Mouse (Mus musculus) kidney, embryonic 15.5 days (tissue): ENCODE data around the gene Gtf2h1. TPM values are rescaled to one million over a fixed set of nuclear protein-coding genes. Genes with fewer than 3 reads are reported as not detected.
A peak's percentile ranks its signal among the peaks of the same experiment; 100 is the strongest.
"Not testable (repeated sequence)": the region's sequence is repeated elsewhere in the genome, so short reads cannot be mapped to it uniquely, and the experiment has no call there.

Experiments
- ATAC-seq: fragments of 200-750 bp; cut with Nextera tagmentation; replicated peaks from 2 replicates; pipeline ENCODE4 v1.8.0; 2017; ENCODE audit warnings: moderate TSS enrichment; ENCODE audit not compliant: low FRiP score
- H3K27ac ChIP-seq: fragments of 300-500 bp; sonication (generic); 2 replicates; pipeline ENCODE4 v1.5.1; 2015; ENCODE audit warnings: mild to moderate bottlenecking, inconsistent platforms
- H3K27me3 ChIP-seq: fragments of 300-500 bp; sonication (generic); 2 replicates; pipeline ENCODE4 v1.6.1; 2015; ENCODE audit warnings: inconsistent platforms
- H3K36me3 ChIP-seq: fragments of 300-500 bp; sonication (generic); 2 replicates; pipeline ENCODE4 v1.6.1; 2015; ENCODE audit warnings: inconsistent platforms
- H3K4me1 ChIP-seq: fragments of 300-500 bp; sonication (generic); 2 replicates; pipeline ENCODE4 v1.6.1; 2015; ENCODE audit warnings: inconsistent platforms
- H3K4me2 ChIP-seq: fragments of 300-500 bp; sonication (generic); 2 replicates; pipeline ENCODE4 v1.6.1; 2015; ENCODE audit warnings: moderate library complexity, mild to moderate bottlenecking, inconsistent platforms
- H3K4me3 ChIP-seq: fragments of 300-500 bp; sonication (generic); replicated peaks from 2 replicates; pipeline ENCODE4 v1.5.1; 2015; ENCODE audit warnings: mild to moderate bottlenecking, inconsistent platforms
- H3K9ac ChIP-seq: fragments of 300-500 bp; sonication (generic); 2 replicates; pipeline ENCODE4 v1.6.1; 2015; ENCODE audit warnings: mild to moderate bottlenecking, inconsistent platforms
- H3K9me3 ChIP-seq: fragments of 300-500 bp; sonication (generic); replicated peaks from 2 replicates; pipeline ENCODE4 v1.6.1; 2016; ENCODE audit warnings: inconsistent platforms
- WGBS: fragments of 180-500 bp; shearing (Covaris S2); methylation state at CpG from one replicate; pipeline ENCODE4 v1.1.7; 2015; ENCODE audit warnings: mixed read lengths; 5-methylcytosine and 5-hydroxymethylcytosine counted together
- polyA plus RNA-seq: library from polyadenylated mRNA; unstranded; fragments of >200 nt; fragmentation: Nextera tagmentation; extraction: Ambion mirVana; gene quantifications from 2 replicates; pipeline ENCODE4 v1.2.1, GENCODE M21; 2015

The Gtf2h1 gene
- polyA plus RNA-seq, 1 experiment from 2014 or later: 42.3 TPM

- H3K27me3 ChIP-seq: no peaks in the 10 kb centered on the region
- peaks cover 21% of the 10 kb centered on the region for H3K4me1 ChIP-seq
- 66% methylated on average over 4 of the region's 4 CpGs for WGBS
- no peak for ATAC-seq
- no peak overlapping the region for H3K27ac ChIP-seq
- H3K4me3 ChIP-seq: no peak overlapping the region
- H3K36me3 ChIP-seq: peaks cover 24% of the 10 kb centered on the region
- H3K9me3 ChIP-seq: no peaks in the 10 kb centered on the region
- no peak overlapping the region for H3K9ac ChIP-seq
- peak overlapping the region; percentile 73; the same call in 1 of the 2 replicates for H3K4me2 ChIP-seq
These were observed 2.0 kb upstream of the Gtf2h1 start for GRCm38 (mm10) chr7:46793871-46794270.

GRCm38 (mm10) chr7:46796206-46796679 lies 340 bp downstream of the Gtf2h1 start:
- Histone ChIP-seq H3K4me3 (peak overlapping the region; percentile 97), H3K27me3 (no peaks in the 10 kb centered on the region), H3K4me1 (peaks cover 21% of the 10 kb centered on the region), H3K36me3 (peaks cover 24% of the 10 kb centered on the region), H3K4me2 (peak overlapping the region; percentile 73), H3K9ac (peak overlapping the region; percentile 89), H3K9me3 (no peaks in the 10 kb centered on the region), H3K27ac (peak overlapping the region; percentile 88)
- no peak for ATAC-seq
- under 1% methylated on average over 31 of the region's 31 CpGs for WGBS

DNA sequence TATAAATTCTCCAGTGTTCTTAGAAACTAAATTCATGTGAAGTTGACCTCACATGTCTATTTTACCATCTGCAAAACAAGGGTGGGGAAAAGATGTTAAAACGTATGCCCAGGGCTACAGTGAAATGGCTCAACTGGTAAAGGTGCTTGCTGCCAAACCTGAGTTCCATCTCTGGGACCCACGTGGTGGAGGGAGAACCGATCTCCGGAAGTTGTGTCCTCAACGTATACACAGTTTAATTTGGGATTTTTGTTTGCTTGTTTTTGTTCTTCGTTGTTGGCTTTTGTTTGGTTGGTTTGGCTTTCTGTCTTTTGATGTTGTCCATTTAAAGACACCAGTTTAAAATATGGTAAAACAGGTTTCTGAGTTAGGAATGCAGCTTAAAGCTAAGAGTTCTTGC lies 876 bp downstream of the Gtf2h1 start:
- ATAC-seq: no peak
- peak overlapping the region; percentile 97 for H3K4me3 ChIP-seq
- no peak overlapping the region for H3K27ac ChIP-seq
- peak overlapping the region; percentile 89 for H3K9ac ChIP-seq
- peak overlapping the region; percentile 73 for H3K4me2 ChIP-seq
- H3K9me3 ChIP-seq: no peaks in the 10 kb centered on the region
- 55% methylated on average over 6 of the region's 6 CpGs for WGBS
- H3K36me3 ChIP-seq: peaks cover 29% of the 10 kb centered on the region
- no peaks in the 10 kb centered on the region for H3K27me3 ChIP-seq
- peaks cover 21% of the 10 kb centered on the region for H3K4me1 ChIP-seq

GRCm38 (mm10) chr7:46810325-46810724 lies 14.4 kb downstream of the Gtf2h1 start:
- 96% methylated on average over 6 of the region's 6 CpGs for WGBS
- no peaks in the 10 kb centered on the region for H3K27me3 ChIP-seq
- no peak overlapping the region for H3K27ac ChIP-seq
- H3K4me1 ChIP-seq: no peaks in the 10 kb centered on the region
- H3K36me3 ChIP-seq: peaks cover 86% of the 10 kb centered on the region
- H3K9me3 ChIP-seq: no peaks in the 10 kb centered on the region
- H3K4me3 ChIP-seq: no peak overlapping the region
- no peak overlapping the region for H3K9ac ChIP-seq
- ATAC-seq: no peak
- no peak overlapping the region for H3K4me2 ChIP-seq

- ATAC-seq: no peak
- WGBS: 91% methylated on average over 4 of the region's 4 CpGs
- H3K9me3 ChIP-seq: no peaks in the 10 kb centered on the region
- no peaks in the 10 kb centered on the region for H3K27me3 ChIP-seq
- no peak overlapping the region for H3K9ac ChIP-seq
- no peaks in the 10 kb centered on the region for H3K4me1 ChIP-seq
- H3K36me3 ChIP-seq: peaks cover 91% of the 10 kb centered on the region
- H3K4me2 ChIP-seq: no peak overlapping the region
- H3K4me3 ChIP-seq: no peak overlapping the region
- H3K27ac ChIP-seq: no peak overlapping the region
These were observed 18.1 kb downstream of the Gtf2h1 start for GRCm38 (mm10) chr7:46814012-46814411.

GRCm38 (mm10) chr7:46820876-46821632 lies 25.2 kb downstream of the Gtf2h1 start:
- 0 out of 2 replicates have a peak, but pooled peaks have one; percentile 58 for ATAC-seq

DNA sequence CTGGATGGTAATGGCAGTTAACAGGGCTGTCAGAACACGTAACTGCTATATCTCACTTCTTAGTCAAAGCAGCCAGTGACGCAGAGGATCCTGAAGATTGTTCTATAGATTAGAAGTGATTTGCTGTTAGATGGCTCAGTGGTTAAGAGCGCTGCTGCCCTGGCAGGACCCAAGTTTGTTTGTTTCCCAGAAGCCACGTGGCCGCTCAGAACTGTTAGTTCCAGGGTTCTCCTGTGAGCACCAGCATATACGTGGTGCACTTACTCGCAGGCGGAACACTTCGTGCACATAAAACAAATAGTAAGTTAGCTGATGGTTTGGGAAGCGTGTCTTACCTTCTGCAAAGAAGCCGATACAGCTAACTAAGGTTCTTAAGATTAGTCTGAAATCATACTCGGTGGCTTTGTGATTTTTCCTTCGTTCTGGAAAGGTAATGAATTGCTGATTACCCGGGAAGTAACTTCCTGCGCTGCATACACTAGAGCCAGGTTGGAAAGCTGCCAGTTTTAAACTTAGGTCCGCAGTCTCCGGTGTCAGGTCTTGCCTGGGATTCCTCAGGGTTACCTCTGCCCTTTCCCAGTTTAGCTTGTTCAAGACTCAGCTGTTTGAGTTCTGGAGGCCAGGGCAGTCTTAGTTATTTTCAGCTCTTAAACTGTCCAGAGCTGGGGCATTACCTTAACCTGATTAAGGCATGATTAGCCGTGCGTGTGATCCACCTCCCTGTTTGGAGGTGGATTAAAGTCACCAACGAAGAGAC lies 31.3 kb downstream of the Gtf2h1 start:
- Histone ChIP-seq H3K9me3 (no peaks in the 10 kb centered on the region), H3K36me3 (peaks cover 24% of the 10 kb centered on the region), H3K4me2 (peak overlapping the region; percentile 19; the same call in 1 of the 2 replicates), H3K4me1 (peaks cover 19% of the 10 kb centered on the region), H3K9ac (no peak overlapping the region), H3K4me3 (no peak overlapping the region), H3K27me3 (no peaks in the 10 kb centered on the region), H3K27ac (peak overlapping the region; percentile 60)
- peak; percentile 22; the same call in 1 of the 2 replicates for ATAC-seq
- WGBS: 50% methylated on average over 20 of the region's 20 CpGs

More at GRCm38 (mm10) chr7:46820876-46821632, 25.2 kb downstream of the Gtf2h1 start:
- WGBS: 60% methylated on average over 15 of the region's 15 CpGs
- H3K36me3 ChIP-seq: peaks cover 79% of the 10 kb centered on the region
- H3K27me3 ChIP-seq, H3K9me3 ChIP-seq, H3K4me2 ChIP-seq, H3K9ac ChIP-seq, H3K4me3 ChIP-seq, H3K4me1 ChIP-seq: not testable (repeated sequence)
- H3K27ac ChIP-seq: peak overlapping the region; percentile 62; the same call in 1 of the 2 replicates

- no peak overlapping the region for H3K9ac ChIP-seq
- 94% methylated on average over 2 of the region's 2 CpGs for WGBS
These were observed 31.9 kb downstream of the Gtf2h1 start for GRCm38 (mm10) chr7:46827803-46828184.

DNA sequence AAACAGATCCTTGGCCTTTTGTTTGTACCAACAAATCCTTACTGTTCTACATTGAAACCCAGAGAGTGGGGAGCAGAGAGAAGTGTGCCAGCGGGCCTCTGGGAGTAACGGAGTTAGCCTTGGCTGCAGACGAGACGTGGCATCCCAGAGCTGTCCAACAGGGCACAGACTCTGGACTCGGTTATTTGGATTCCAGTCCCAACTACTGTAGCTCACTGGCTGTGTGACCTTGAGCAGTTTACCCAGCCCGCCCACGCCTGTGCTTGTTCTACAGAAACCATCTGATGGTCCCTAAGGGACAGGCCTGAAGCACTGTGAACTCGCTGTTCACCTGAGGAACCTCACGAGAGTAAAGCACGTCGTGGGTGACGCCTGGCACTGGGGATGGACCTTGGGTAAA lies 34.0 kb downstream of the Gtf2h1 start:
- Histone ChIP-seq H3K27ac (no peak overlapping the region), H3K9ac (no peak overlapping the region), H3K27me3 (no peaks in the 10 kb centered on the region), H3K4me2 (no peak overlapping the region), H3K4me1 (peaks cover 25% of the 10 kb centered on the region), H3K36me3 (no peaks in the 10 kb centered on the region), H3K4me3 (no peak overlapping the region), H3K9me3 (no peaks in the 10 kb centered on the region)
- ATAC-seq: no peak
- 79% methylated on average over 12 of the region's 12 CpGs for WGBS

More at GRCm38 (mm10) chr7:46827803-46828184, 31.9 kb downstream of the Gtf2h1 start:
- Histone ChIP-seq H3K27me3 (no peaks in the 10 kb centered on the region), H3K4me3 (no peak overlapping the region), H3K27ac (peak overlapping the region; percentile 60), H3K4me2 (no peak overlapping the region), H3K36me3 (peaks cover 18% of the 10 kb centered on the region), H3K9me3 (no peaks in the 10 kb centered on the region), H3K4me1 (peaks cover 19% of the 10 kb centered on the region)
- peak; percentile 40; the same call in 1 of the 2 replicates for ATAC-seq

- WGBS: 58% methylated on average over 13 of the region's 13 CpGs
- Histone ChIP-seq H3K4me1 (peaks cover 32% of the 10 kb centered on the region), H3K27ac (peak overlapping the region; percentile 32; the same call in 1 of the 2 replicates), H3K4me3 (no peak overlapping the region), H3K4me2 (no peak overlapping the region), H3K9me3 (no peaks in the 10 kb centered on the region), H3K36me3 (no peaks in the 10 kb centered on the region), H3K27me3 (no peaks in the 10 kb centered on the region), H3K9ac (no peak overlapping the region)
- ATAC-seq: no peak
These were observed 35.1 kb downstream of the Gtf2h1 start for GRCm38 (mm10) chr7:46830799-46831590.

- no peak overlapping the region for H3K9ac ChIP-seq
- H3K4me2 ChIP-seq: no peak overlapping the region
- no peak overlapping the region for H3K27ac ChIP-seq
- H3K36me3 ChIP-seq: no peaks in the 10 kb centered on the region
- H3K9me3 ChIP-seq: no peaks in the 10 kb centered on the region
- peaks cover 32% of the 10 kb centered on the region for H3K4me1 ChIP-seq
- WGBS: 77% methylated on average over 8 of the region's 8 CpGs
- ATAC-seq: no peak
- H3K4me3 ChIP-seq: no peak overlapping the region
- no peaks in the 10 kb centered on the region for H3K27me3 ChIP-seq
These were observed 35.8 kb downstream of the Gtf2h1 start for GRCm38 (mm10) chr7:46831693-46832092.
